Mouse (Mus musculus) lung, adult 2 months (tissue): ENCODE measurements around the gene Sarm1.

ENCODE experiments used
- CTCF ChIP-seq: fragments of 200-500 bp; IDR thresholded peaks from 2 replicates; pipeline ENCODE4 v1.5.1; 2011; ENCODE audit warnings: mild to moderate bottlenecking, low read length, control low read depth; ENCODE audit not compliant: insufficient read depth
- POLR2A ChIP-seq: fragments of 200-500 bp; IDR thresholded peaks from 2 replicates; pipeline ENCODE4 v1.6.1; 2011; ENCODE audit warnings: low read depth, mild to moderate bottlenecking, control low read depth, low read length, borderline replicate concordance; ENCODE audit errors: extremely low read depth

DNA sequence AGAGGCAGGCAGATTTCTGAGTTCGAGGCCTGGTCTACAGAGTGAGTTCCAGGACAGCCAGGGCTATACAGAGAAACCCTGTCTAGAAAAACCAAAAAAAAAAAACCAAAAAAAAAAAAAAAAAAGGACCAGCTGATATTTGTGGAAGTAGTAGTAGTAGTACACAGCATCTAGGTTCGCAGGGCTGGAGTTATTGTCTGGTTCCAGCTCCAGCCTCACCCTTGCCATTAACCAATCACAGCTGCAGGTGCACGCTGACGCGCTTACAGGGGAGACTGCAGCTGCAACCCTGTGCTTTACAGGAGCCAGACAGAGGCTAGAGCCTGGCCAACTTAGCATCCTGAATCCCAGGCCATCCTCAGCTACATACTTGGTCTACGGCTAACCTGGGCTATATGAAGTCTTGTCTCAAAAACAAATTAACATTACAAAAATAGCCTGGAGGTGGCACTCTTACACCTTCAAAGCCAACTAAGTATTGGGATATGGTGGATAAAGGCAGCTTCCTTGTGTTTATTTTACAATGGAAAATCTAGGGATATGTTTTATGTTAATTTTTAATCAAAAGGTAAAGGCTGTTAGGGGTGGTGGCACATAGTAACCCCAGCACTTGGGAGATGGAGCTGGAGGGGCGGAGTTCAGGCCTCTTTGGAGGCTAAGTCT is 47.0 kb upstream of the Sarm1 start:
- no peak for TF ChIP-seq CTCF
- no peak for TF ChIP-seq POLR2A
